Mouse (Mus musculus) stomach, embryonic 15.5 days (tissue): ENCODE data around the gene Olfr1090. TPM values are rescaled to one million over a fixed set of nuclear protein-coding genes. Genes with fewer than 3 reads are reported as not detected.

Experiments used
- ATAC-seq: fragments of 200-750 bp; cut with Nextera tagmentation; 2 replicates; pipeline ENCODE4 v1.8.0; 2017; ENCODE audit warnings: low read depth, moderate number of reproducible peaks, moderate TSS enrichment; ENCODE audit not compliant: insufficient read depth, low FRiP score
- H3K27ac ChIP-seq: fragments of 300-500 bp; sonication (generic); 2 replicates; pipeline ENCODE4 v1.5.1; 2015; ENCODE audit warnings: mild to moderate bottlenecking, inconsistent platforms
- H3K27me3 ChIP-seq: fragments of 300-500 bp; sonication (generic); replicated peaks from 2 replicates; pipeline ENCODE4 v1.6.1; 2015; ENCODE audit warnings: inconsistent platforms
- H3K36me3 ChIP-seq: fragments of 300-500 bp; sonication (generic); 2 replicates; pipeline ENCODE4 v1.6.1; 2015; ENCODE audit warnings: inconsistent platforms
- H3K4me1 ChIP-seq: fragments of 300-500 bp; sonication (generic); 2 replicates; pipeline ENCODE4 v1.6.1; 2015; ENCODE audit warnings: inconsistent platforms
- H3K4me2 ChIP-seq: fragments of 300-500 bp; sonication (generic); 2 replicates; pipeline ENCODE4 v1.6.1; 2015; ENCODE audit warnings: mild to moderate bottlenecking, inconsistent platforms
- H3K4me3 ChIP-seq: fragments of 300-500 bp; sonication (generic); replicated peaks from 2 replicates; pipeline ENCODE4 v1.5.1; 2015; ENCODE audit warnings: inconsistent platforms
- H3K9ac ChIP-seq: fragments of 300-500 bp; sonication (generic); 2 replicates; pipeline ENCODE4 v1.6.1; 2015; ENCODE audit warnings: inconsistent platforms
- H3K9me3 ChIP-seq: fragments of 300-500 bp; sonication (generic); 2 replicates; pipeline ENCODE4 v1.6.1; 2016; ENCODE audit warnings: inconsistent platforms
- WGBS: fragments of 180-500 bp; shearing (Covaris S2); methylation state at CpG from one replicate; pipeline ENCODE4 v1.1.7; 2015; 5-methylcytosine and 5-hydroxymethylcytosine counted together
- polyA plus RNA-seq: library from polyadenylated mRNA; unstranded; fragments of >200 nt; fragmentation: Nextera tagmentation; extraction: Ambion mirVana; gene quantifications from 2 replicates; pipeline ENCODE4 v1.2.1, GENCODE M21; 2015

Gene Olfr1090
- not detected in 2 replicates for polyA plus RNA-seq

- H3K36me3 ChIP-seq = no peaks in the 10 kb centered on the region
- no peaks in the 10 kb centered on the region for H3K27me3 ChIP-seq
- H3K4me3 ChIP-seq = no peak within 1 kb of the TSS
- H3K27ac ChIP-seq = no peak within 1 kb of the TSS
- H3K4me2 ChIP-seq = no peak within 1 kb of the TSS
- no peaks in the 10 kb centered on the region for H3K9me3 ChIP-seq
- ATAC-seq = no peak
- no peak within 1 kb of the TSS for H3K9ac ChIP-seq
- WGBS = 95% methylated on average over 1 of the region's 1 CpGs
- H3K4me1 ChIP-seq = no peaks in the 10 kb centered on the region
Observed at GRCm38 (mm10) chr2:86758893-86759292, at the start of gene Olfr1090. TSS of gene Olfr1090 (minus strand) at chr2:86758993.

GRCm38 (mm10) chr2:86782179-86782578 is 23.4 kb upstream of the Olfr1090 start, which contains the start of gene Olfr1093:
TSS of gene Olfr1093 (plus strand) at chr2:86782479.
- Histone ChIP-seq H3K27me3 (no peaks in the 10 kb centered on the region), H3K9me3 (no peaks in the 10 kb centered on the region), H3K27ac (no peak within 1 kb of the TSS), H3K4me2 (no peak within 1 kb of the TSS), H3K36me3 (no peaks in the 10 kb centered on the region), H3K4me3 (no peak within 1 kb of the TSS), H3K9ac (no peak within 1 kb of the TSS), H3K4me1 (no peaks in the 10 kb centered on the region)
- no peak for ATAC-seq
- 69% methylated on average over 2 of the region's 2 CpGs for WGBS

- no peaks in the 10 kb centered on the region for H3K36me3 ChIP-seq
- no peaks in the 10 kb centered on the region for H3K27me3 ChIP-seq
- H3K4me3 ChIP-seq = no peak overlapping the region
- H3K9ac ChIP-seq = no peak overlapping the region
- no peak overlapping the region for H3K27ac ChIP-seq
- H3K4me2 ChIP-seq = no peak overlapping the region
- no peaks in the 10 kb centered on the region for H3K9me3 ChIP-seq
- H3K4me1 ChIP-seq = no peaks in the 10 kb centered on the region
- no peak for ATAC-seq
- WGBS = 96% methylated on average over 6 of the region's 6 CpGs
Observed at GRCm38 (mm10) chr2:86761050-86761449, 2.3 kb upstream of the Olfr1090 start.

GRCm38 (mm10) chr2:86733601-86734000 is 25.2 kb downstream of the Olfr1090 start, which contains the start of gene Olfr1089:
TSS of gene Olfr1089 (minus strand) at chr2:86733701.
- no peaks in the 10 kb centered on the region for H3K9me3 ChIP-seq
- no peak within 1 kb of the TSS for H3K9ac ChIP-seq
- no peak within 1 kb of the TSS for H3K4me3 ChIP-seq
- no peak within 1 kb of the TSS for H3K4me2 ChIP-seq
- no peaks in the 10 kb centered on the region for H3K27me3 ChIP-seq
- no peak for ATAC-seq
- no peaks in the 10 kb centered on the region for H3K4me1 ChIP-seq
- no peaks in the 10 kb centered on the region for H3K36me3 ChIP-seq
- H3K27ac ChIP-seq = no peak within 1 kb of the TSS

Other genes with a start within 250 kb of the Olfr1090 start
- not detected in 2 replicates for gene Olfr1079, start 216.5 kb downstream of the Olfr1090 start, polyA plus RNA-seq
- not detected in 2 replicates for gene Olfr1080, start 200.8 kb downstream of the Olfr1090 start, polyA plus RNA-seq
- gene Olfr1082, start 160.0 kb downstream of the Olfr1090 start, polyA plus RNA-seq = not detected in 2 replicates
- gene Olfr1084, start 119.3 kb downstream of the Olfr1090 start, polyA plus RNA-seq = not detected in 2 replicates
- not detected in 2 replicates for gene Olfr1085, start 97.0 kb downstream of the Olfr1090 start, polyA plus RNA-seq
- not detected in 2 replicates for gene Olfr1086, start 78.9 kb downstream of the Olfr1090 start, polyA plus RNA-seq
- gene Olfr1087, start 60.6 kb downstream of the Olfr1090 start, polyA plus RNA-seq = not detected in 2 replicates
- gene Olfr1089, start 25.3 kb downstream of the Olfr1090 start, polyA plus RNA-seq = not detected in 2 replicates
- not detected in 2 replicates for gene Olfr1093, start 23.5 kb upstream of the Olfr1090 start, polyA plus RNA-seq
- not detected in 2 replicates for gene Olfr141, start 51.0 kb upstream of the Olfr1090 start, polyA plus RNA-seq
- gene Olfr1094, start 65.7 kb upstream of the Olfr1090 start, polyA plus RNA-seq = not detected in 2 replicates
- gene Olfr1095, start 92.7 kb upstream of the Olfr1090 start, polyA plus RNA-seq = not detected in 2 replicates
- not detected in 2 replicates for gene Gm13723, start 115.8 kb upstream of the Olfr1090 start, polyA plus RNA-seq
- gene Olfr1097, start 133.2 kb upstream of the Olfr1090 start, polyA plus RNA-seq = not detected in 2 replicates
- not detected in 2 replicates for gene Olfr1098, start 165.6 kb upstream of the Olfr1090 start, polyA plus RNA-seq
- not detected in 2 replicates for gene Olfr1099, start 201.7 kb upstream of the Olfr1090 start, polyA plus RNA-seq
- gene Olfr1100, start 221.0 kb upstream of the Olfr1090 start, polyA plus RNA-seq = not detected in 2 replicates
- gene Olfr1101, start 232.2 kb upstream of the Olfr1090 start, polyA plus RNA-seq = not detected in 2 replicates
- not detected in 2 replicates for gene Olfr1102, start 239.4 kb upstream of the Olfr1090 start, polyA plus RNA-seq